Mouse (Mus musculus) c-Kit-positive CD71-negative TER-119-negative erythroid progenitor cells, embryonic 14.5 days (primary cell): ENCODE data around the gene Pex13.

ENCODE experiments used
- DNase-seq: peaks from one replicate; pipeline ENCODE4 v3.0.0-alpha.2; 2013; ENCODE audit warnings: low read depth

Pex13 gene

DNA sequence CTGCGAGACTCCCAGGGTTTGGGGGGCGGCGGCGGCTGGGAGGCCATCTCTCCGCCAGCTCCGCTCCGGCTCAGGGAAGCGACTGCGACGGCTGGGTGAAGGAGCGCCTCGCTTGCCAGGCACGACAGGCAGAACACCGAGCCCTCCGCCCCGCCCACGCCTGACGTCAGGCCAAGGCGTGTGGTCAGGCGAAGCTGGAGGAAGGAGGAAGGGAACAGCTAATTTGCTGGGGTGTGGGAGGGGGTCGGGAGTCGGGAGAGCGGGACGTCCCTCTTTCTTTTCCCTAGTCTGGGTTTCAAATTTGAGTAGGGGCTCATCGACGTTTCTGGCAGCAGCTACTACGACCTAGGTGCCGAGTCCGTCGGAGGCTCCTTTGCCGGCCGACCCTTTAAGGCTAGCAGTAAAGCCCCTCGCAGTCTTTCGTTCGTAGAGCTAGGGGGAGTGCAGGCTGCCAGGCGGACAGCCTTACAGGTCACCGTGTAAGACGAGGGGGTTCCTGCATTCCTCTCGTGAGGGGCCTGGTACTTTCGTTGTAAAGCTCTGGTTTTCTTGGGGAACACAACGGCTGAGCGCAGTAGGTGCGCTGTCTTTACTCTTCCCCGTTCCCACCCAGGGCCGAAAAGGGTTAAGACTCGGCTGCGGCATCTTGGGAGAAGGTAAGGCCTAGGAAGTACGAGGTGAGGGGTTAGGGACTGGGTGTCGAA, at the start of gene Pex13:
Pex13 (minus strand) TSS at position 162 of the 704 bp plus-strand sequence.
- DNase-seq = peak; percentile 92

DNA sequence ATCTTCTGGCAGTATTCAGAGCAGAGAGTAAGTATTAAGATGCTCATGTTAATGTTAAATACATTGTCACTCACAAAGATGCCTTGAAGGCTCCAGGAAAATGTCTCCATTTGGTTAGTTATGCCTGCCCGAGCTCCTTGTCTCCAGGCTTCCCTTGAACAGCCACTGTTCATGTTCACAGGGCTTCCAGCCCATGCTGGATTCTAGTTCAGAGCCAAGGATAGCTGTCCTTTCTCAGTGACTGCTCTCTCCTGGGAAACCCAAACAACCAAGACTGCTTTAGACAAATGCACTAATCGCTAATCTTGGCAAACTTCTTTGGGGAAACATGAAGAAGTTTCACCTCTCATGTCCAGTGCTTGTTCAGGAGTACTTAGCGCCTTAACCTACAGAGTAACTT, 46.5 kb upstream of the Pex13 start:
- DNase-seq = no peak

DNA sequence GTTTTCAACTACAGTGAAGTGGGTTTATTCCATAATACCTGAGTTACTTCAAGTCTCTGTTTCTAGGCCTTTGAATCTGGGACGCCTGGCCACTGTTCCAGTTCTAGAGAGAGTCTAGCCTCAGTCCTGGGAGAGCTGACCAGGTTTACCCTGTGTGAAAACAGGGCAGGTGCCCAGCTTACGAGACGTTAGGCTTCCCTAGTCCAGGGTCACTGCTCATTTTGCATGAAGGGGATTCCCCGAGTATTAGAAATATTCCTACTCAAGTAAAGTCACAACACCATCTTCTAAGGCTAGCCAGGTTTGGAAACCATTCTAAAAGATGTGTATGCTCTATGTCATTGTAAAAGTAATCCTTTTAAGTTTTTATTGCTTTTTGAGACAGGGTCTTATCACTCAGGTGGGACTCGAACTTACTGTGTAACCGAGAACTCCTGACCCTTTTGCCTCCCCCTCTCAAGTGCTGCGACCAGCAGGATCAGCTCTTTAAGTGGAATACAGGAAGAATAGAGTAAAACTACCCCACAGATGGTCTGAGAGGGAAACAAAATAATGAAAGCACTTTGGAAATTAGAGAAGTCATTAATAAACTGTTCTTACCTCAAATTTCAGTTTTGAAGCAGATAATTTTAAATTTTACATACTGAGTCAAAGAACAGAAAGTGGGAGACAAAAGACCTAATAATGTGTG, 39.0 kb upstream of the Pex13 start:
- DNase-seq = no peak

DNA sequence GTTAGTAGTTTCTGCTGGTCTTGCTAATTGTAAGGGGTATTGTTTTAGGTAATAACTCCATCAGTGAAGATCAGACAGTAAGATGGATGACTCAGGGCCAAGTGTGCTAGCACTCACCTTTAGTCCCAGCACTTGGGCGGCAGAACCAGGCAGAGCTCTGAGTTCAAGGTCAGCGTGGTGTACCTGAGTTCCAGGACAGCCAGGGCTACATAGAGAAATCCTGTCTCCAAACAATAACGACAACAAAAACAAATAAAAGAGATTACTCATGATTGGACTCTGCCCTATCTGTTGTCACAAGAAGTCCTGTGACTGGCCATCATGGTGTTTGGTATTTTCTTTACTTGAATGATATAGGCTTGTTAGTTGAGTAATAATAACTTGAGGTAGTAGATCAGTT, 36.1 kb upstream of the Pex13 start:
- DNase-seq = no peak

DNA sequence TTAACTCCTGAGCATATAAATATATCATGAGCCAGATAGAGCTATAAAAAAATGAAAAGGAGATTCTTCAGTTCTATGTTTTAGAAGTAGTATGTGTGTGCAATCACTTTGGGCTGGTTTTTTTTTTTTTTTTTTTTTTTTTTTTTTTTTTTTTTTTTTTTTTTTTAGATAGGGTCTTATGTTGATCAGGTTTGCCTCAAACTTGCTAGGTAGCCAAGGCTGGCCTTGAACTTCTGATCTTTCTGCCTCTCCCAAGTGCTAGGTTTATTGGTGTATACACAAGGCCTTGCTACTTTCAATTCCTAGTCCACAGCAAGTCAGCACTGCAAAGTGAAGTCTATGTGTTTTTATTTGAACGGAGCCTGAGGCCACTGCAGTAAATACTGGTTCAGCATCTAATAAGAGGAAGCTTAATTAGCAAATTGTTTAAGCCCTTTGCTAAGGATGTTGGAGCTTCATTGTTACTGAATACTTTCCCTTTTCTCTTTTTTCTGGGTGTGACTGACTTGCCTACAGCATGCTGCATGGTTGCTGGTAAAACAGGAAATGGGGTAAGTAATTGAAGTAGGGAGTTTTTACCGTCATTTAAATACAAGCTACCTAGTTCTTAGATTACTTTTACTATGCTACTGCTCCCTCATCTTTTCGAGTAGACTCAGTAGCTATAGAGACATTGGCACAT, 33.8 kb upstream of the Pex13 start:
- DNase-seq = no peak

DNA sequence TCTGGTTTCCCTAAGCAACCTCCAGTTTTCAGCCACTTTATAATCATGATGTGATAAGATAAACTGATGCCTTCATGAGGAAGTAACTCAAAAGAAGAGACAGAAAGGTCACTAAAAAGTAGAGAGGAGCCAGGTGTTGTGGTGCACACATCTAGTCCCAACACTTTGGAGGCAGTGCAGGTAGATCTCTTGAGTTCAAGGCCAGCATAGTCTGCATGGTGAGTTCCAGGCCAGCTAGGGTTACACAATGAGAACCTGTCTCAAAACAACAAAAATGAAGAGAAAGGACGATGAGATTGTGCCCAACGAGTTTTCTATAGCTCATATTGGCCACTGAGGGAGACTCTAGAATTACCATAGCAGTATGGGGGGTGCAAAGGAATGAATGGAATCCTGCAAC, 32.8 kb upstream of the Pex13 start:
- no peak for DNase-seq

DNA sequence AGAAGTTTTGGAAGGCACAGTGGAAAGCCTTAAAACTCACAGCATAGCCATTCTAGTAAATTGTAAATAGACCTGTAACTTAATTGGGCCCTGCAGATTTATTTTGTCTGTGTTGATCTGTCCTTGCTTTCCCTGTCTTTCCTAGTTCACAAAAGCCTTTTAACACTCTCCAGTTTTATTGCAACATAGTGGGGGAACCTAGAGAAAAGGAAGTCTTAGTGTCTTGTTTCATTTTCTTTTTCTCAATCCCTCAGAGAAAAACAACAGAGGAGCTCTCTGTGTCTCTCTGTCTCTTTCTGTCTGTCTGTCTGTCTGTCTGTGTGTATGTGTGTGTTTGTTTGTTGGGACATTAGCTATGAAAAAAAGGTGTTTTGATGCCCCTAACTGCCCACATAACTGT, 30.1 kb upstream of the Pex13 start:
- DNase-seq = no peak

DNA sequence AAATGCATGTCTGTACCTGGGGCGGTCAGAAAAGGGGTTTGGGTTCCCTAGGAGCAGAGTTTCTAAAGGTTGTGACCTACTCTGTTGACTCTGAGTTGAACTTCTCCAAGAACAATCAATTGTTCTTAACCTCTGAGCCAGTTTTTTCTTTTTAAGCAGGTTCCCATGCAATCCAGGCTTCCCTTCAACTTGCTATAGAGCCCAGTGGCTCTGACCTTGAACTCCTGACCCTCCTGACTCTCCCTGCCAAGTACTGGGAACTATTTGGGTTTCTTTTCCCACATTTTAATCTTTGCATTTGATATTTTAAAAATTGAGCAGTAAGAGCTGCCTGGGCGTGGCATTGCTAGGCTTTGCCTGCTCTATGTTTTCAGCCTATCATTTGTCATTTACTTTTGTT, 27.5 kb upstream of the Pex13 start:
- no peak for DNase-seq

DNA sequence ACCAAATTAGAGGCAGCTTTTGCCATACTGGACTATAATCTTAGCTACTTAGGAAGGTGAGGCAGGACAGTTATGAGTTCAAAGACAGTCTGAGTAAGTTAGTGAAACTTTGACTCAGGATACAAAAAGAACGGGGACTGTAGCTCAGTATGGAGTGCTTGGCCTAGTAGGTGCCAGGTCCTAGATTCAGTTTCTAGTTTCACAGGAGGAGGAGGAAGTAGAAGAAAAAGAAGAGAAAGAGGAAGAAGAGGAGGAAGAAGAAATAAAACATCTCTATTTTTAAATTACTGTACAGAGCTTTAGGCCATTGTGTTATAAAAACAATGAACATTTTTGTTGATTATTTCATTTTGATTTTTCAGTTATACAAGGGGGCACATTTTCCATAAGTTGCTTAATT, 22.3 kb upstream of the Pex13 start:
- no peak for DNase-seq

DNA sequence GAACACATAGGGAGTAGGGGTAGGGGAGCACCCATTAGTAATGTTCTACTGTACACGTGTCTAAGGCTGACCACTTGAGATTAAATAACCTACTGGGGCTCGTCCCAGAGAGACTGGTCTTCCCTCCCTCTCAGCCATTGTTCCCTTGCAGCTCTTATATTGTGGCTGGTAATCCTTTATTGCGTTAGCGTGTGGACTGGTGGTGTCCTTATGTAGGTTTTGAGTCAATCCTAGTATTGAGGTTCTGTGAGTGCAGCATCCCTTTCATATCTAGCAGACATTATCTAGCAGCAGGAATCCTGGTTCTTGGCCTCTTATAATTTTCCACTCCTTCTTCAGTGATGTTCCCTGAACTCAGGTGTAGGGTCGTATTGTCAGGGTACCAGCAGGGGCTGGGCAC, 20.9 kb upstream of the Pex13 start:
- no peak for DNase-seq

DNA sequence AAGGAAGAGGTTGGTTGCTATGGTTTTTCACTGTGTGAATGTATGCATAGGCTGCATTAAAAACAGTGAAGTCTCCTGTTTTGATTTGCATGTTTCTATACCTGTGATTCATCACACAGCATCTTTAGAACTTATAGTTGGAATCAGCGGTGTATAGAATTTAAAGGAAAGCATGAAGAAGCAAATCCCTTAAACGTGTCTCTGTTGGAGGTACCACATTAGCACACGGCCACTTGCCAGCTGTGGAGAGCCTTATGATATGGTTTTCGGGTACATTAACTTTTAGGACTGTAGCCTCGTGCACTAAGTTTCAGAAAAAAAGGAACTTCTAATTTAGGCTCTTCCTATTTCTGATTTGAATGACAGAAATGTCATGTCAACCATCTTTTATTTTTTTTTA, 16.8 kb upstream of the Pex13 start:
- no peak for DNase-seq

DNA sequence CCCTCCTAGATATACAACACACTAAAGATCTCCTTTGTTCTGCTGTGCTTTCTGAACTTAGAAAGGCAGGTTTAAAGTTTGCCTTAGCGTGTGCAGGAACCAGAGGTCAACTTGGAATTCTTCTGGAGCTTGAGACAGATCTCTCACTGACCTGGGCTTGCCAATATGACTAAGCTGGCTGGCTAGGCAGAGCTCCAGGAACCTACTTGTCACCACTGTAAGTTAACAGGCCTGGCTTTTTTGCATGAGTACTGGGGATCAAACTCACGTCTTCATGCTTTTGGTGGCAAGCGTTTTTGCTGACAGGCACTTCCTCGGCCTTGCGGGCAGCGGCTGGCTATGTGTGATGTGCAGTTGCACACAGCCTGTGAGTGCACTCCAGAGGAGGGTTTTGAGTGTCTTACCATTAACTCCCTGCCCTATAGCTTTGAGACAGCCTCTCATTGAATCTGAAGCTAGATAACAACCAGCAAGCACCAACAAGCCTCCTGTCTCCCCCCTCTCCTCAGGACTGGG, 14.7 kb upstream of the Pex13 start:
- DNase-seq = no peak

DNA sequence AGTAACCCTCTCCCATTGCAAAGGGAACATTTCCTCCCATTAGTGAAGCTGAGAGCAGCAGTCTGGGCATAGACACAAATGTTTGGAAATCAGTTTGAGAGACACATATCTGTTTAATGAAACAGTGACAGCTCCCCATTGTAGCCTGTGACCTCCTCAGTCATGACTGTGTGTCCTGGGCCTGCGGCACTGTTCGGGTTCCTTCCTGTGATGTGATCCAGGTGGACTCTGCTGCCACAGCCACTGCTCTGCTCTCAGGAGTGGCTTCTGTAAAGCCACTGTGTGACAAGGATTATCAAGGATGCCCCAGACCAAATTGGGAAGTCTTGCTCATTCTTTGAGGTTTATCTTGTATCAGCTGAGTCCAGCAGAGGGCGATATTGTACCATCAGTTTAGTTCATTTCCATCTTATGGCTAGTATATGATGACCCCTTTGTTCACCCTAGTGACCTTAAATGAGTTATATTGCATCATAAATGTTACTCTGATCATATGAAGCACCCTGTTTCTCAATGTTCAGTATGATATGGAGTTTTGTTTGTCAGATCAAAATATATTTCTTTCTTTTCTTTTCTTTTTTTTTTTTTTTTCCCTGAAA, 13.4 kb upstream of the Pex13 start:
- DNase-seq = peak; percentile 77

DNA sequence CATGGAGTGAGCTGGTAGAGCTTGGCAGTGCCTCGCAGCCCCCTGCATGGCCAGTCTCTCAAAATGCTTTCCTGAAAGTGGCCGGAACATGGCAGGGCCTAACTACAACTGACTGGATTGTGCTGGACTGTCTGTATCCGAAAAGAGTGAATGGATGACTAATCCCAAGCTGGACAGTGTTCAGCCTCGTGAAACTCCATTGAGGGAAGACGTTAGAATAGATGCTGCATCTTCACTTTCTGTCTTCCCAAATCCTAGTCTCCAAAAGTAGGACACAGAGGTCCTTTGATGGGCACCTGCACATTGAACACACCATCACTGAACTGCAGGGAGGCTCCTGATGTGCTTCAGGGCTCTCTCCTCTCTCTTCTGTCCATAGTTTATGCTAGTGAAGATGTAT, 10.3 kb upstream of the Pex13 start:
- DNase-seq = no peak

DNA sequence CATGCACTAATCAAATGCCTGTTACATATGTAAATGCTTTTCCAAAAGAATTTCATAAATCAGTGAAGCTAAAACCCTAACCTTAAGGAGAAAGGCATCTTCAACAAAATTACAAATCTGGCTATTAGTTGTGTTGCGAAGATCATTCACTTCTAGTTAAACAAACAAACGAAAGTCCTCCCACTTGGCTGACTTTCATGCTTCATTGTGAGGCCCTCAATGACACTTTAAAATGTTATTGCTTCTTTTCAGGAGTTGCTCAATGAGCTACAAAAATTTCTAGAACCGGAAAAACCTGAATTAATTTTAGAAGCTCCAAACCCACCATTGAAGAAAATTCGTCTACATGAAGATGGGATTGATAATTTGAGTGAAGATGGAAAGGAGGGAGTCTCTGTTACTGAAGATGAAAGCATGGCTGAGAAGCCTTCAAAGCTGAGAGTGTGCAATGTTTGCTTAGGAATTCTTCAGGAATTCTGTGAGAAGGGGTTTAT, 6.5 kb upstream of the Pex13 start:
- DNase-seq = no peak

DNA sequence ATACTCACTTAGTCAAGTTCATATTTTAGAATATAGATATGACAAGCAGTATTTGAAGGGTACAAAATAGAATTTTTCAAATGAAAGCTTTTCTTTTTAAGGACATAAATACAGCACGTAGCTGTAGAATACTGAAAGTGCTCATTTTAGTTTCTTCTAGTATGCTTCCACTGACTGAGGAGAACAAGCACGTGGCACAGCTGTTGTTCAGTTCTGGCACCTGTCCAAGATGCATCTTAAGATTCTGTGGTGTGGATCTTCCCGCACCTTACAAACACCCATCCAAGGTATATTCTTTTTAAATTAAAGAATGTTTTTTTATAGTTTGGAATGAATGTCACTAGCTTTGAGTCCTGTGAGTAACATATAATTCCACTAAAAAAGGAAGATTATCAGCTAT, 1.4 kb upstream of the Pex13 start:
- peak; percentile 20 for DNase-seq

DNA sequence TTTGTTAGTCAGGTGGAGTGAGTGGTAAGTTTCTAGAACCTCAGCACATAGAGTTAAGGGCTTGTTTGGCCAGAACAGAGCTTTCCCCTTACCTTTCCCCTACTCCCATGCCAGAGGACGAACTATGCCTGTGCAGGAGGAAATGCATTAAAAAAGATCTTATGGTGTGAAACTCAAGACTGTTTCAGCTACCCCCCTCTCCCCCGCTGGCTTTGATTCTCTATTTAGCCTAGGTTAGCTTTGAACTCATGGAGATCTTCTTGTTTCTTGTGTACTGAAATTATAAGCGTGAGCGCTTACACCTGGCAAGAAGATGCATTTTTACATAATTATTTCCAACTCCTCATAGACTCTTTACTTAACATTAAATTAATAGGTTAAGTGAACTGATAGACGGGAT, 767 bp upstream of the Pex13 start:
- no peak for DNase-seq

DNA sequence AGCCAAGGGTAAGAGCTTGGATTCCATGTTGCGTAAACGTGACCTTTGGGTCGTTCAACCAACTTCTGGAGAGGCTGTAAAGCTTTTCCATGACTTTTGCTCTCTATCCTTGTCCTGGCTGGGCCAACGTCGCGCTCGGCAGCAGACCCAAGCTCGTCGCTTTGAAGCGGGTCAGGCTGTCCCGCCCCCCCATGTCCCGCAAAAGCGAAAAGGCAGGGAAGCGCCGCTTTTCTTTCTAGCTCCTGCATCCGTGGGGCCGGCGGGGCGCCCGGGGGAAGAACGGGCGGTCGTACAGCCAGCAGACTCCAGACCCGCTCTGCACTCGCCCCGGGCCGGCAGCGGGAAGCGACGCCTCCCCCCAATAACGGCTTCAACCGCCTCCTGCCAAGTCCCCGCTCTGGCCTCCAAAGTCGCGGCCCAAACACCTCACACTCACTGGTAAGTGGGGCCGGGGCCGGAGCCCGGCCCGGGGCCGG, 410 bp downstream of the Pex13 start, which contains the start of gene Pus10:
Pus10 (plus strand) TSS at position 364 of the 476 bp plus-strand sequence.
- no peak for DNase-seq

DNA sequence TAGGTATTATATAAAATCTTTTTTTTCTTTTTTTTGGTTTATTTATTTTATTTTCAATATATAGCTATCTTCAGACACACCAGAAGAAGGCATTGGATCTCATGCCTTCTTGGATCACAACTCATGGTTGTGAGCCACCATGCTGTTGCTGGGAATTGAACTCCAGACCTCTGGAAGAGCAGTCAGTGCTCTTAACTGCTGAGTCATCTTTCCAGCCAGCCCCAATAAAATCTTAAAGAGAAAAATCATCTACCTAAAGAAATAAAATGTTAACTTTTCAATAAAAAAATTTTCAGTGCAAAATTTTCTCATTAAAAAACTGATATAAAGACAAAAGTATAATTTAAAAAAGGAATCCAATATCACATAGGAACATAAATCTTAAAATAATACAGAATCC, 1.5 kb downstream of the Pex13 start:
- no peak for DNase-seq

DNA sequence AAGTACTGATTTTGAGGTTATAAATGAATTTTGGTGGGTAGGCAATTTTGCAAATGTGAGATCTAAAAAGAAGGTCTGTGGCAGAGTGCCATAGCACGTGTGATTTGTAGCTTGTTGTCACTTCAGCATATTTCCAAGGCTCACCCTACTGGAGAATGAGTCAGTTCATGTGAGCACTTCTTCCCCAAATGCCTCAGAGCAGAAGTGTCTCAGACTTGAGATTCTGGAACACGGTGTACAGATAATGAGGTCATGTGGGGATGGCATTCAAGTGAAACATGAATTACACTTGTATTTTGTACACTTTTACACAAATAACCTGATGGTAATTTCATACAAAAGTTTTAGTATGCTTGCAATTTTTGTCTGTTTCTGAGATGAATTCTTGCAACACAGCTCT, 8.0 kb downstream of the Pex13 start:
- no peak for DNase-seq

DNA sequence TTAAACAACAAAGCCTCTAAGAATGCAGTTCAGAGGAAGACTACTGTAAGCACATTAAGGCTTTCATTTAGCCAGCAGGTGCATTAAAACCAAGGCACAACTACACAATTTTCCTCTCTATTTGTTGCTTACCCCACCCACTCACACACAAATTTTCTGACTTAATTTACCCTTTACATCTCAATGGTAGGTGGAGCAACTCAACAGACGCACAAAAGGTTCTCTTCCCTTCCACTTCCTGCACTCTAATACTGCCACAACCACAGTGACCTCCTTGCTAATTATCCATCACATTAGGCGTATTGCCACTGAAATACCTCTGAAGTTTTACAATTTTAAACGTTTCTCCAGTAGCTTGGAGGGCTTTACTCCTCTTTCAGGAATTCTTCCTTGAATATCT, 12.1 kb downstream of the Pex13 start:
- DNase-seq = no peak

DNA sequence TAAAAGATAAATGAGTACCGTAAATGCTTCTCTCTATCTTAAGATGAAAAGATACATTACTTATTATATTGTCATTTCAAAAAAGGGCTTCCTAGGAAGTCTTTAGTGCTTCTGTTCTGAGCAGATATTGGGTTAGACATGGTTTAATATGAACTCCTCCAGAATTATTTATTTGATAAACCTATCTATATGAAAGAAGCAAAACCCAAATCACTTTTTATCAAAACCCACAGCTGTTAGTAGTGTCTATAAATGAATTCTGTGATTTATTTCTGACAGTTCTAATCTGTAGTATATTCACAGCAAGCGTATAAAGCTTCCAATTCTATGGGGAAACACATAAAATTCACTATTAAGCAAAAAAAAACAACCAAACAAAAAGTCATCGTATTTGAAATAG, 17.9 kb downstream of the Pex13 start:
- no peak for DNase-seq
